ENCODE assay signal across 14 mouse cellular contexts in genomic region chr1:144544497-144544961, GRCm38 (mm10). TPM values are rescaled to one million over a fixed set of nuclear protein-coding genes. Genes with fewer than 3 reads are reported as not detected.
DNase-seq lines count a peak whose midpoint lies in the region; ATAC-seq and TF ChIP-seq lines count a peak whose summit lies in the region.
"Had no signal": no experiment of that assay in that cellular context is flagged by ENCODE, and none has a peak within 500 bp of the region (broad histone marks: within the 10 kb centered on the region; RNA-seq: fewer than 3 reads in every experiment).

No protein-coding gene starts in this region.

- no peak for DNase-seq in hindbrain, embryonic 11.5 days (ENCODE audit: low spot score)
- DNase-seq in neural tube, embryonic 10.5 days (ENCODE audit: extremely low spot score, low spot score), result no peak
- DNase-seq in hindbrain, postnatal 0 days (ENCODE audit: low spot score), result peak; percentile 80
- DNase-seq in kidney, adult 18-20 months, result no peak
- DNase-seq in right cerebral cortex, adult 18-20 months, result no peak
- DNase-seq: adrenal gland, postnatal 36 days; cerebellum, postnatal 36 days; heart, adult 18-20 months; heart, postnatal 36 days; kidney, postnatal 36 days had no signal

- peak; percentile 49; the same call in 1 of the 2 replicates for ATAC-seq in hindbrain, embryonic 11.5 days (ENCODE audit: low FRiP score)
- no peak for ATAC-seq in hindbrain, embryonic 12.5 days (ENCODE audit: low FRiP score)
- 0 out of 2 replicates have a peak, but pooled peaks have one; percentile 13 for ATAC-seq in neural tube, embryonic 12.5 days (ENCODE audit: low FRiP score, low read depth)
- peak; percentile 94 for ATAC-seq in hindbrain, postnatal 0 days
- peak; percentile 56; the same call in 1 of the 2 replicates for ATAC-seq in stomach, embryonic 16.5 days (ENCODE audit: insufficient read depth, low FRiP score)

- no peak for TF ChIP-seq CTCF in hindbrain, postnatal 0 days (IDR thresholded peaks at IDR 0.05; ENCODE audit: low read depth)

- no peaks in the 10 kb centered on the region for H3K4me1 ChIP-seq in hindbrain, embryonic 11.5 days (replicated peaks; ENCODE audit: control insufficient read depth, insufficient read depth, low read length)
- H3K4me1 ChIP-seq in hindbrain, embryonic 12.5 days, result no peaks in the 10 kb centered on the region
- H3K4me1 ChIP-seq in neural tube, embryonic 12.5 days, result no peaks in the 10 kb centered on the region
- H3K4me1 ChIP-seq in hindbrain, postnatal 0 days (ENCODE audit: insufficient read depth, low read length), result no peaks in the 10 kb centered on the region
- H3K4me1 ChIP-seq in stomach, embryonic 16.5 days (ENCODE audit: control insufficient read depth, insufficient read depth, low read length), result no peaks in the 10 kb centered on the region

- H3K9me3 ChIP-seq in hindbrain, embryonic 11.5 days (ENCODE audit: control insufficient read depth, low read length), result no peaks in the 10 kb centered on the region
- no peaks in the 10 kb centered on the region for H3K9me3 ChIP-seq in hindbrain, embryonic 12.5 days (replicated peaks)
- no peaks in the 10 kb centered on the region for H3K9me3 ChIP-seq in neural tube, embryonic 12.5 days
- H3K9me3 ChIP-seq in hindbrain, postnatal 0 days (ENCODE audit: low read length), result no peaks in the 10 kb centered on the region
- H3K9me3 ChIP-seq in stomach, embryonic 16.5 days (replicated peaks; ENCODE audit: control insufficient read depth, low read length), result no peaks in the 10 kb centered on the region

- H3K27ac ChIP-seq in hindbrain, embryonic 11.5 days (ENCODE audit: low read depth, low read length), result no peak overlapping the region
- H3K27ac ChIP-seq in hindbrain, embryonic 12.5 days, result no peak overlapping the region
- H3K27ac ChIP-seq in neural tube, embryonic 12.5 days, result no peak overlapping the region
- H3K27ac ChIP-seq in hindbrain, postnatal 0 days, result no peak overlapping the region
- no peak overlapping the region for H3K27ac ChIP-seq in stomach, embryonic 16.5 days (ENCODE audit: low read length)

- 82% methylated on average over 6 of the region's 6 CpGs for WGBS in hindbrain, embryonic 11.5 days
- 79% methylated on average over 6 of the region's 6 CpGs for WGBS in hindbrain, embryonic 12.5 days
- WGBS in neural tube, embryonic 12.5 days, result 78% methylated on average over 6 of the region's 6 CpGs
- WGBS in hindbrain, postnatal 0 days, result 51% methylated on average over 6 of the region's 6 CpGs
- WGBS in stomach, embryonic 16.5 days, result 66% methylated on average over 6 of the region's 6 CpGs

- H3K9ac ChIP-seq in hindbrain, embryonic 11.5 days (ENCODE audit: low read depth, low read length), result no peak overlapping the region
- no peak overlapping the region for H3K9ac ChIP-seq in hindbrain, embryonic 12.5 days
- no peak overlapping the region for H3K9ac ChIP-seq in neural tube, embryonic 12.5 days
- no peak overlapping the region for H3K9ac ChIP-seq in hindbrain, postnatal 0 days (replicated peaks; ENCODE audit: low read length)
- no peak overlapping the region for H3K9ac ChIP-seq in stomach, embryonic 16.5 days (ENCODE audit: low read length)

- H3K4me2 ChIP-seq in hindbrain, embryonic 11.5 days (replicated peaks; ENCODE audit: low read depth, low read length), result no peak overlapping the region
- H3K4me2 ChIP-seq in hindbrain, embryonic 12.5 days (replicated peaks), result no peak overlapping the region
- H3K4me2 ChIP-seq in neural tube, embryonic 12.5 days (replicated peaks), result no peak overlapping the region
- no peak overlapping the region for H3K4me2 ChIP-seq in hindbrain, postnatal 0 days (ENCODE audit: low read depth, low read length)
- H3K4me2 ChIP-seq in stomach, embryonic 16.5 days (ENCODE audit: low read depth, low read length), result no peak overlapping the region

- no peak overlapping the region for H3K4me3 ChIP-seq in hindbrain, embryonic 11.5 days (ENCODE audit: low read depth, low read length)
- no peak overlapping the region for H3K4me3 ChIP-seq in hindbrain, embryonic 12.5 days
- H3K4me3 ChIP-seq in neural tube, embryonic 12.5 days, result no peak overlapping the region
- H3K4me3 ChIP-seq in hindbrain, postnatal 0 days (ENCODE audit: low read length), result no peak overlapping the region
- H3K4me3 ChIP-seq in stomach, embryonic 16.5 days (replicated peaks; ENCODE audit: low read length), result no peak overlapping the region

- H3K27me3 ChIP-seq in hindbrain, embryonic 11.5 days (ENCODE audit: control insufficient read depth, insufficient read depth, low read length), result no peaks in the 10 kb centered on the region
- no peaks in the 10 kb centered on the region for H3K27me3 ChIP-seq in hindbrain, embryonic 12.5 days
- no peaks in the 10 kb centered on the region for H3K27me3 ChIP-seq in neural tube, embryonic 12.5 days (replicated peaks)
- no peaks in the 10 kb centered on the region for H3K27me3 ChIP-seq in hindbrain, postnatal 0 days (ENCODE audit: insufficient read depth, low read length)
- H3K27me3 ChIP-seq in stomach, embryonic 16.5 days (ENCODE audit: control insufficient read depth, insufficient read depth, low read length), result no peaks in the 10 kb centered on the region

- H3K36me3 ChIP-seq in hindbrain, embryonic 11.5 days (ENCODE audit: control insufficient read depth, insufficient read depth, low read length), result no peaks in the 10 kb centered on the region
- H3K36me3 ChIP-seq in hindbrain, embryonic 12.5 days, result no peaks in the 10 kb centered on the region
- H3K36me3 ChIP-seq in neural tube, embryonic 12.5 days, result no peaks in the 10 kb centered on the region
- no peaks in the 10 kb centered on the region for H3K36me3 ChIP-seq in hindbrain, postnatal 0 days (ENCODE audit: insufficient read depth, low read length)
- no peaks in the 10 kb centered on the region for H3K36me3 ChIP-seq in stomach, embryonic 16.5 days (ENCODE audit: control insufficient read depth, insufficient read depth, low read length)

RNA-seq across cellular contexts. Expression of gene Rgs21, which starts 22.9 kb away (rescaled TPM):
- not detected in 2 replicates for polyA plus RNA-seq in hindbrain, embryonic 11.5 days (2014; fragmentation: Nextera tagmentation; extraction: Ambion mirVana)
- polyA plus RNA-seq in hindbrain, embryonic 12.5 days (2016; fragmentation: Nextera tagmentation; extraction: Ambion mirVana), result not detected in 2 replicates
- not detected in 2 replicates for polyA plus RNA-seq in neural tube, embryonic 12.5 days (2016; fragmentation: Nextera tagmentation; extraction: Ambion mirVana)
- not detected in 2 replicates for total RNA-seq in hindbrain, postnatal 0 days (2014; rRNA removed)
- not detected in 2 replicates for polyA plus RNA-seq in hindbrain, postnatal 0 days (2015; fragmentation: Nextera tagmentation; extraction: Ambion mirVana)
- polyA plus RNA-seq in stomach, embryonic 16.5 days (2015; fragmentation: Nextera tagmentation; extraction: Ambion mirVana), result not detected in 2 replicates
- total RNA-seq: adrenal gland, postnatal 36 days; heart, adult 18-20 months; heart, postnatal 36 days; left cerebral cortex, postnatal 25 days had no signal
